Mouse (Mus musculus) B cell, adult 67 days (primary cell): ENCODE results near the gene Tlk1. TPM values are rescaled to one million over a fixed set of nuclear protein-coding genes. Genes with fewer than 3 reads are reported as not detected.

ENCODE experiments used
- total RNA-seq, 2 experiments: library from RNA; stranded (reverse); gene quantifications; 4 replicates each; pipeline ENCODE4 v1.2.4; 2023

The Tlk1 gene
- total RNA-seq = 10 to 100 TPM; 86.7 to 90.5 TPM

GRCm38 (mm10) chr2:70825371-70826051, at the start of gene Tlk1:
TSS of gene Tlk1 (minus strand) at chr2:70825728.

Other genes starting within 250 kb of the Tlk1 start
- gene Gorasp2, start 164.2 kb downstream of the Tlk1 start, total RNA-seq = 100 to 1,000 TPM; 119 to 121 TPM
- gene Gm26558, start 163.6 kb downstream of the Tlk1 start, total RNA-seq = not detected
- gene Dcaf17, start 229.6 kb upstream of the Tlk1 start, total RNA-seq = 10 to 100 TPM; 28.7 to 34.0 TPM
- gene Mettl8, start 229.9 kb upstream of the Tlk1 start, total RNA-seq = 10 to 100 TPM; 21.8 to 23.9 TPM